Mouse (Mus musculus) stomach, postnatal 0 days (tissue): ENCODE results near the gene Tmem183a.

Experiments used
- CTCF ChIP-seq: IDR thresholded peaks from 2 replicates; pipeline ENCODE4 v1.5.1; 2016; ENCODE audit warnings: antibody characterized with exemption, low read depth, mild to moderate bottlenecking, moderate library complexity
- EP300 ChIP-seq: optimal IDR thresholded peaks from 2 replicates; pipeline ENCODE3; 2016; ENCODE audit warnings: antibody characterized with exemption

- TF ChIP-seq CTCF (no peak), EP300 (no peak)
Measured at GRCm38 (mm10) chr1:134339162-134339561, 22.6 kb downstream of the Tmem183a start.
